Mouse (Mus musculus) testis, adult 10 weeks (tissue): Measurements from ENCODE around the gene Map4. TPM values are rescaled to one million over a fixed set of nuclear protein-coding genes. Genes with fewer than 3 reads are reported as not detected.

ENCODE experiments used
- polyA plus RNA-seq: library from polyadenylated mRNA; stranded (reverse); fragments of 350-450 nt; fragmentation: Illumina TruSeq; extraction: RNeasy Lipid Tissue Mini Kit (QIAGEN cat#74804); gene quantifications from one replicate; pipeline ENCODE4 v1.2.3, GENCODE M21; 2014; ENCODE audit warnings: low read depth, low replicate concordance

Map4 gene
- 100 TPM for polyA plus RNA-seq

GRCm38 (mm10) chr9:109931257-109932171 is at the start of gene Map4:
Map4 (plus strand) TSS chr9:109931460.

GRCm38 (mm10) chr9:110116977-110117778 is 185.9 kb downstream of the Map4 start, which contains the start of gene Smarcc1:
Smarcc1 (plus strand) TSS chr9:110117708.

GRCm38 (mm10) chr9:110117779-110118139 is 186.5 kb downstream of the Map4 start, which contains the start of gene Dhx30:
Dhx30 (minus strand) TSS chr9:110117830.

Other genes starting within 250 kb of the Map4 start
- gene Fbxw18, start 228.8 kb upstream of the Map4 start, polyA plus RNA-seq: 7.8 TPM
- 1.6 TPM for gene Fbxw26, start 185.4 kb upstream of the Map4 start, polyA plus RNA-seq
- gene Fbxw27, start 140.8 kb upstream of the Map4 start, polyA plus RNA-seq: 59.5 TPM
- 10.0 TPM for gene Spink8, start 119.2 kb upstream of the Map4 start, polyA plus RNA-seq
- 15.1 TPM for gene Nme6, start 98.7 kb upstream of the Map4 start, polyA plus RNA-seq
- not detected for gene Camp, start 81.8 kb upstream of the Map4 start, polyA plus RNA-seq
- 43.8 TPM for gene Cdc25a, start 55.9 kb upstream of the Map4 start, polyA plus RNA-seq
- gene Smarcc1, start 186.2 kb downstream of the Map4 start, polyA plus RNA-seq: 59.3 TPM
- 107 TPM for gene Dhx30, start 186.4 kb downstream of the Map4 start, polyA plus RNA-seq